Mouse (Mus musculus) urinary bladder, adult 2 months (tissue): ENCODE results near the gene Ptprs. TPM values are rescaled to one million over a fixed set of nuclear protein-coding genes. Genes with fewer than 3 reads are reported as not detected.
A peak's percentile ranks its signal among the peaks of the same experiment; 100 is the strongest.

ENCODE experiments used
- DNase-seq: peaks from one replicate; pipeline ENCODE4 v3.0.0; 2022; ENCODE audit warnings: low spot score
- polyA plus RNA-seq: library from polyadenylated mRNA; depleted of rRNA; stranded (reverse); fragments of >200 nt; gene quantifications from 2 replicates; pipeline ENCODE4 v1.2.3, GENCODE M21; 2012

Gene Ptprs
- polyA plus RNA-seq, 1 experiment = 313 TPM

GRCm38 (mm10) chr17:56468380-56468779 lies 7.9 kb downstream of the Ptprs start:
- no peak for DNase-seq

GRCm38 (mm10) chr17:56467456-56467884 lies 8.8 kb downstream of the Ptprs start:
- no peak for DNase-seq

GRCm38 (mm10) chr17:56466747-56467146 lies 9.5 kb downstream of the Ptprs start:
- DNase-seq = no peak

GRCm38 (mm10) chr17:56464817-56465216 lies 11.5 kb downstream of the Ptprs start:
- no peak for DNase-seq

- DNase-seq = no peak
These were observed 11.9 kb downstream of the Ptprs start for GRCm38 (mm10) chr17:56464345-56464744.

GRCm38 (mm10) chr17:56463500-56463899 lies 12.8 kb downstream of the Ptprs start:
- DNase-seq = no peak

- DNase-seq = no peak
These were observed 13.3 kb downstream of the Ptprs start for GRCm38 (mm10) chr17:56462835-56463455.

- DNase-seq = peak; percentile 93
These were observed 14.2 kb downstream of the Ptprs start for GRCm38 (mm10) chr17:56461771-56462743.

GRCm38 (mm10) chr17:56460876-56461275 lies 15.4 kb downstream of the Ptprs start:
- DNase-seq = no peak

GRCm38 (mm10) chr17:56457442-56457841 lies 18.8 kb downstream of the Ptprs start:
- no peak for DNase-seq

GRCm38 (mm10) chr17:56456353-56456752 lies 19.9 kb downstream of the Ptprs start:
- DNase-seq = no peak

- DNase-seq = no peak
These were observed 22.6 kb downstream of the Ptprs start for GRCm38 (mm10) chr17:56453689-56454088.

GRCm38 (mm10) chr17:56453251-56453650 lies 23.0 kb downstream of the Ptprs start:
- DNase-seq = no peak

GRCm38 (mm10) chr17:56447716-56448115 lies 28.6 kb downstream of the Ptprs start:
- DNase-seq = no peak

- DNase-seq = no peak
These were observed 30.9 kb downstream of the Ptprs start for GRCm38 (mm10) chr17:56445397-56445796.

- DNase-seq = no peak
These were observed 31.5 kb downstream of the Ptprs start for GRCm38 (mm10) chr17:56444771-56445170.

- no peak for DNase-seq
These were observed 32.9 kb downstream of the Ptprs start for GRCm38 (mm10) chr17:56443341-56443795.

- DNase-seq = no peak
These were observed 34.0 kb downstream of the Ptprs start for GRCm38 (mm10) chr17:56442316-56442715.

GRCm38 (mm10) chr17:56439731-56440460 lies 36.4 kb downstream of the Ptprs start:
- DNase-seq = no peak

GRCm38 (mm10) chr17:56431582-56431981 lies 44.7 kb downstream of the Ptprs start:
- DNase-seq = no peak

GRCm38 (mm10) chr17:56427857-56428256 lies 48.4 kb downstream of the Ptprs start:
- no peak for DNase-seq

GRCm38 (mm10) chr17:56425941-56426340 lies 50.3 kb downstream of the Ptprs start:
- no peak for DNase-seq
